Mouse (Mus musculus) lung, postnatal 0 days (tissue): ENCODE results near the gene Olfr961.

Source experiments
- CTCF ChIP-seq: IDR thresholded peaks from 2 replicates; pipeline ENCODE4 v1.5.1; 2016; ENCODE audit warnings: antibody characterized with exemption, mild to moderate bottlenecking
- EP300 ChIP-seq: IDR thresholded peaks from 2 replicates; pipeline ENCODE4 v1.6.1; 2016; ENCODE audit warnings: antibody characterized with exemption, mild to moderate bottlenecking, control low read depth

DNA sequence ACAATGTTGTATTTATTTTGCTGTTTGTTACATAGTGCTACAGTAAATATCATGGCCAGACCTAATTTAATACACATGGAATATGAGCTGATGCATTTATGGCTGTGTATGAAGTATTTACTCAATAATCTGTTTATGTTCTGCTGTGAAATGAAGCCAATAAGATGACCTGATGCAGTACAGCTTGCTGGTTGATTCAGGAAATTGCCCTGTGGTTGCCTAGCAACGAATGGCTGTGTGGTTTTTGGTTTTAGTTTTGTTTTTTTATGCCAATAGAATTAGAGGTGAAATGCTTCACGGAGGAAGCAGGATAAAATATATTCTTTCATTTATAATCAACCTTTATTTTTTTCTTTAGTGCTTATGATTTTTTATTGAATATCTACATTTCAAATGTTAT is 34.4 kb downstream of the Olfr961 start:
- TF ChIP-seq CTCF (no peak), EP300 (no peak)
